Mouse (Mus musculus) spleen, adult 2 months (tissue): ENCODE results near the gene Zbtb20. TPM values are rescaled to one million over a fixed set of nuclear protein-coding genes. Genes with fewer than 3 reads are reported as not detected.
A peak's percentile ranks its signal among the peaks of the same experiment; 100 is the strongest.

Source experiments
- DNase-seq, 2 experiments: peaks; one replicate each; pipeline versions ENCODE4 v3.0.0 to v3.0.0-alpha.2; 2012 to 2021; ENCODE audit warnings: low spot score in 2 of 2, low read depth in 1 of 2
- H3K27ac ChIP-seq: fragments of 200-500 bp; 2 replicates; pipeline ENCODE4 v1.5.1; 2012; ENCODE audit warnings: low read length, inconsistent platforms; ENCODE audit not compliant: insufficient read depth
- H3K27me3 ChIP-seq: fragments of 200-500 bp; 2 replicates; pipeline ENCODE4 v1.6.1; 2012; ENCODE audit warnings: mild to moderate bottlenecking, moderate library complexity, low read length, inconsistent platforms; ENCODE audit not compliant: control insufficient read depth, insufficient read depth
- H3K36me3 ChIP-seq: fragments of 200-500 bp; 2 replicates; pipeline ENCODE4 v1.6.1; 2012; ENCODE audit warnings: mild to moderate bottlenecking, low read length, inconsistent platforms; ENCODE audit not compliant: control insufficient read depth, insufficient read depth
- H3K4me1 ChIP-seq: fragments of 200-500 bp; 2 replicates; pipeline ENCODE4 v1.6.1; 2011; ENCODE audit warnings: inconsistent platforms; ENCODE audit not compliant: control insufficient read depth, insufficient read depth, insufficient read length
- H3K4me3 ChIP-seq: fragments of 200-500 bp; 2 replicates; pipeline ENCODE4 v1.5.1; 2011; ENCODE audit warnings: mild to moderate bottlenecking, inconsistent platforms; ENCODE audit not compliant: insufficient read depth, insufficient read length; ENCODE audit errors: extremely low read depth
- CTCF ChIP-seq: fragments of 200-500 bp; IDR thresholded peaks from 2 replicates; pipeline ENCODE4 v1.5.1; 2011; ENCODE audit warnings: mild to moderate bottlenecking, inconsistent platforms; ENCODE audit not compliant: insufficient read depth, insufficient read length, insufficient replicate concordance; ENCODE audit errors: extremely low read depth
- POLR2A ChIP-seq: fragments of 200-500 bp; IDR thresholded peaks from 2 replicates; pipeline ENCODE4 v1.6.1; 2011; ENCODE audit warnings: low read depth, low read length, inconsistent platforms
- WGBS: fragments of 180-500 bp; shearing (Covaris S2); methylation state at CpG from one replicate; pipeline ENCODE4 v1.1.7; 2018; 5-methylcytosine and 5-hydroxymethylcytosine counted together
- polyA plus RNA-seq: library from polyadenylated mRNA; depleted of rRNA; stranded (reverse); fragments of >200 nt; gene quantifications from 2 replicates; pipeline ENCODE4 v1.2.3, GENCODE M21; 2012

Zbtb20 gene
- polyA plus RNA-seq, 1 experiment: 8.6 TPM

GRCm38 (mm10) chr16:43571376-43572081, 695.8 kb downstream of the Zbtb20 start:
- TF ChIP-seq POLR2A: no peak
- TF ChIP-seq CTCF: no peak
- Histone ChIP-seq H3K27me3 (no peaks in the 10 kb centered on the region), H3K36me3 (no peaks in the 10 kb centered on the region; the same call in 1 of the 2 replicates), H3K27ac (no peak overlapping the region), H3K4me3 (no peak overlapping the region), H3K4me1 (no peaks in the 10 kb centered on the region)
- no peak for DNase-seq
- WGBS: 93% methylated on average over 16 of the region's 16 CpGs

GRCm38 (mm10) chr16:43572171-43572570, 696.5 kb downstream of the Zbtb20 start:
- 94% methylated on average over 5 of the region's 5 CpGs for WGBS
- DNase-seq: no peak
- no peaks in the 10 kb centered on the region for H3K27me3 ChIP-seq
- TF ChIP-seq CTCF (no peak), POLR2A (no peak)
- H3K27ac ChIP-seq: no peak overlapping the region
- no peak overlapping the region for H3K4me3 ChIP-seq
- no peaks in the 10 kb centered on the region; the same call in 1 of the 2 replicates for H3K36me3 ChIP-seq
- H3K4me1 ChIP-seq: no peaks in the 10 kb centered on the region

GRCm38 (mm10) chr16:43572766-43573165, 697.1 kb downstream of the Zbtb20 start:
- H3K4me3 ChIP-seq: no peak overlapping the region
- DNase-seq: no peak
- no peaks in the 10 kb centered on the region for H3K4me1 ChIP-seq
- no peak for TF ChIP-seq POLR2A
- no peak for TF ChIP-seq CTCF
- H3K27me3 ChIP-seq: no peaks in the 10 kb centered on the region
- 87% methylated on average over 10 of the region's 10 CpGs for whole genome bisulfite sequencing
- H3K36me3 ChIP-seq: no peaks in the 10 kb centered on the region; the same call in 1 of the 2 replicates
- no peak overlapping the region for H3K27ac ChIP-seq

GRCm38 (mm10) chr16:43573181-43573833, 697.6 kb downstream of the Zbtb20 start:
- no peak for TF ChIP-seq CTCF
- no peak for TF ChIP-seq POLR2A
- H3K36me3 ChIP-seq: no peaks in the 10 kb centered on the region; the same call in none of the 2 replicates
- 70% methylated on average over 14 of the region's 14 CpGs for WGBS
- H3K27ac ChIP-seq: peak overlapping the region; percentile 13; the same call in 1 of the 2 replicates
- H3K4me3 ChIP-seq: no peak overlapping the region
- H3K4me1 ChIP-seq: peaks cover under 1% of the 10 kb centered on the region; the same call in 1 of the 2 replicates
- no peaks in the 10 kb centered on the region for H3K27me3 ChIP-seq
- DNase-seq: no peak

GRCm38 (mm10) chr16:43574006-43574764, 698.5 kb downstream of the Zbtb20 start:
- 38% methylated on average over 7 of the region's 7 CpGs for WGBS
- no peak overlapping the region for H3K27ac ChIP-seq
- TF ChIP-seq POLR2A: no peak
- peak; percentile 64; the same call in 1 of the 2 replicates for TF ChIP-seq CTCF
- no peak overlapping the region for H3K4me3 ChIP-seq
- H3K36me3 ChIP-seq: no peaks in the 10 kb centered on the region; the same call in none of the 2 replicates
- no peaks in the 10 kb centered on the region for H3K27me3 ChIP-seq
- peaks cover 3% of the 10 kb centered on the region for H3K4me1 ChIP-seq
- peak; percentile 30 to 69 for DNase-seq

- DNase-seq: no peak
- Histone ChIP-seq H3K27me3 (no peaks in the 10 kb centered on the region), H3K36me3 (no peaks in the 10 kb centered on the region; the same call in none of the 2 replicates), H3K27ac (no peak overlapping the region), H3K4me1 (peaks cover 3% of the 10 kb centered on the region), H3K4me3 (no peak overlapping the region)
- WGBS: 95% methylated on average over 4 of the region's 4 CpGs
- TF ChIP-seq POLR2A (no peak), CTCF (no peak)
Measured at GRCm38 (mm10) chr16:43575066-43575465, 699.4 kb downstream of the Zbtb20 start.
